Mouse (Mus musculus): ENCODE data around the gene Cavin4.
"Not testable (repeated sequence)": the region's sequence is repeated elsewhere in the genome, so short reads cannot be mapped to it uniquely, and the experiment has no call there.

The Cavin4 gene

DNA sequence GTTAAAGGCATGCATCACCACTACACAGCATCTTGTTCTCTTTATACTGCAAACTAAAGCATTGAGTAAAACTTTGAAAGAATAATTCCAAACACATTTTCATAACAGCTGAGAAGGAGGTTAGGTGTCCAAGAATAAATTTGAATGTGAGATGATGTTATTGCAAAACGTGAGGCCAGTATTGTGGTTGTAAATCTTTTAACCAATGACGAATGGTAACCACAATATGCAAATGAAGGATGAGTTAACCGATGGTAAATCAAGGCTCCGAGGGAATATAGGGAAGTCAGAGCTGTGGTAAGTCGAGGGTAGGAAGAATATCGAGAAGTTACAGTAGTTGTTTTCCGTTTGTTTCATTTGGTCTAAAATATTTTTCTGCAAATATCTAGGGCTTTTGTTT lies 11.1 kb downstream of the Cavin4 start:
- DNase-seq: no peak

GRCm38 (mm10) chr4:48676570-48677185 lies 13.4 kb downstream of the Cavin4 start:
- DNase-seq: no peak

DNA sequence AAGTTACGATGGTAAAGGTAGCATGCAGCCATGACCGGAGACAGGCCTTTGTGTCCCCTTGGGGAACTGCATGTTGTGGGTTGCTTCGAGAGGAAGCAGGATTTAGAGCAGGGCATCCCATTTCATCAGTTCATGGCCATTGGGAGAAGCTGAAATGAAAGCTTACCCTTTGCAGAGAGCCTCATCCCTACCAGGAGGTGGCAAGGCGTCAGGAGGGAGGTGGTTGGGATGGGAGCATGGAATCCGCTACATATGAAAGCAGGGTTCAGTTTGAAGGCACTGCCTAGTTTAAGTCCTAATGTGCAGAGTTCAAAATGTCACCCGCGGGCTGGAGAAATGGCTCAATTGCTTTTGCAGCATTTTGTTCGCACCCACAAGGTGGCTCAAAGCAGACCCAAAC lies 14.0 kb downstream of the Cavin4 start:
- no peak for DNase-seq

- no peak for DNase-seq
These were observed 14.5 kb downstream of the Cavin4 start for GRCm38 (mm10) chr4:48677812-48678211.

DNA sequence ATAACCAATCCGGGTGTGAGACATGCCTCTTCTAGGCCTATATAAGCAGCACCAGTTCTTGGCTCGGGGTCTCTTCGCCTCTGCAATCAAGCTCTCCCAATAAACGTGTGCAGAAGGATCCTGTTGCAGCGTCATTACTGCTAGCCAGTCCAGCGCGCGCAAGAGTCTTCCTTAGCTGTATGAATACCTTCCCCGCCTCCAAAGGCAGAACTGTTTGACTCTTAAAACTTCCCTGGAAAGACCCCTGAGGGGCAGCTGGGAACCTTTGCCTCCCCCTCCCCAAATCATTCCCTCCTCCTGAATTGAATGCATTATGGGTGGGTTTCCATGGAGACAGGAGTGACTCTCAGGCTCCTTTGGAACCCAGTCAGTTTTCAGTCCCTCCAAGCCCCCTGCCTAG lies 15.5 kb downstream of the Cavin4 start:
- DNase-seq: no peak

DNA sequence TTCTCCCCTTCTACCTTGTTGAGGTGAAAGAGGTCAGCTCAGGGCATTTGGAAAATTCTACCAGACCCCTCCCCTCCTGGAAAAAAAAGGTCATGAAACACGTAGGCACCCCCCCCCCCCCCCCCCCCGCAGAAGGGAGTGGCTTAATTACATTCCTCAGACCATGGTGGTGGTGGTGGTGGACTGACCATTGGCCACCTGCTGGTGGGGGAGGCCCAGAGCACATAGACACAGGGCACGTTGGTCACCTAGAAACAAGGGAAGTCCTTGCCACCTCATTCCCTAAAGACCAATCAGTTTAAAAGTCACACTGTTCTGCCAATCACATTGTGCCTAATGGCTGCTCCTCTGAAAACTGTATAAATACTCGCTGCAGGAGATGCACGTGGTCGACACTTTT lies 16.4 kb downstream of the Cavin4 start:
- not testable (repeated sequence) for DNase-seq

- DNase-seq: no peak
These were observed 16.9 kb downstream of the Cavin4 start for GRCm38 (mm10) chr4:48680214-48680613.

DNA sequence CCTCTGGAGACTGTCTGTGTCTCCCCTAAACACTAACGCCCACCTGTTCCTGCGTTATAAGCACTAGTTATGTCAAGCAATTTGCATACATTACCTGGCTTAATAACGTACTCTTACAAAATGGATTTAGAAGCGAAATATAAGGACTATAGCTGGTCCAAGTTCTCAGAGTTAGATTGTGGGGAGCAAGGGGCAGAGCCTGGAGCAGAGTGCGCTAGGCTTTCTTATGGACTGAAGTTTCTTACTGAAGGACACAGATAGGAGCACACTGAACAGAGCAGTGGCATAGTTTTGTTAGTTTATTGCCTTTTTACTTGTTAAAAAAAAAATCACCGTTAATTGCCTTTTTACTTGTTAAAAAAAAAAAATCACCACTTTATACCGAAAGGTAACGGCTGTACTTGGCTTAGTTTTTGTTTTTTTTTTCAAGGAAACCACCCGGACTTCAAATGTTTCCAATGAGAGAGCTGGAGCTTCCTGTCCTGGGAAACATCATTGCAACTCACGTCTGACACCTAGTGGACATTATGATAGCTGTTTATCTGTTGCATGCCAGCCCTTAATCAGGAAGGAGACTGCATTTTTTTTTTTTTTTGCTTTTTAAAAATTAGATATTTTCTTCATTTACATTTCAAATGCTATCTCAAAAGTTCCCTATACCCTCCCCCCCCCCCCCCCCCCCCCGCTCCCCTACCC lies 17.5 kb downstream of the Cavin4 start:
- peak; percentile 19 to 33 for DNase-seq

DNA sequence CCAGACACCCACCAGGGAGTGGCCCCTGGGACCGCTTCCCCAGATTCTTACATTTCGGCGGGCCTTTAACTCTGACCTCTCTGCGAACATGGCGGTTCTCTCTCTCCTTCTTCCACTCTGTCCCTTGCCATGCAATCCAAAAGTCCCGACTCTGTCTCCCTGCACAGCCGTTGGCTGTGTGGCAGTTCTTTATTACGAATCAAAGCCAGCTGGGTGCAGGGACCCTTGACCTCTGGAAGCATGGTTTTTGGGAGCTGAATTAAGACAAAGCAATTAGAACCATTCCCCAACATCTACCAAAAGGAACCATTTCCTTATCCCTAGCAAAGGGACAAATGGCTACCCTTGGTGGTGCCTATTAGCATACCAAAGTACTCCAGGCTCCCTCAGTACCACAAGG lies 19.8 kb downstream of the Cavin4 start:
- no peak for DNase-seq

- not testable (repeated sequence) for DNase-seq
These were observed 20.4 kb downstream of the Cavin4 start for GRCm38 (mm10) chr4:48683633-48684209.

DNA sequence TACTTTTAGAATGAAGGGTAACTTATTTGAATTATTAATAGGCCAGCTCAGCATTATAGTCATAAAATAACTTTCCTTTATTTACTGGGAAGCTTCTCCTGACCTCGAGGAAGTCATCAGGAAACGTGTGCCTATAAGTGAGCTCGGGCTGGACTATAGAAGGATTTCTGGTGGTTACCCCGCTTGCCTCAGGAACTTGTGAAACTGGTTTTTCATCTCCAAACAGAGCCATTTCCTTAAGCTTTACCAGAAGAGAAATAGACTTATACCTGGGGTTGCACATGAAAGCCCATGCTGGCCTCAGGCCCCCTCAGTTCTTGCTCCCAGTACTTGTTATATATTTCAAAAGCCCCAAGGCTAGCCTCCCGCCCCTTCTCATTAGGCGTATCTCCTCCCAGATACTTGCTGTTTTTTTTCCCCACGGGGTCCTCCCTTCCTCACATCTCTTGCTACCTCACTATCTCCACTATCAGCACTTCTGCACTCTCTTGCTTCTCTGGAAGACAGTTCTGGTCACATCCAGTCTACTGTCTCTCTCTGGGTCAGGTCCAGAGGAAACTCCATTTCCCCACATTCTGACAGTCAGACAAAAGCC lies 21.4 kb downstream of the Cavin4 start:
- DNase-seq: no peak

DNA sequence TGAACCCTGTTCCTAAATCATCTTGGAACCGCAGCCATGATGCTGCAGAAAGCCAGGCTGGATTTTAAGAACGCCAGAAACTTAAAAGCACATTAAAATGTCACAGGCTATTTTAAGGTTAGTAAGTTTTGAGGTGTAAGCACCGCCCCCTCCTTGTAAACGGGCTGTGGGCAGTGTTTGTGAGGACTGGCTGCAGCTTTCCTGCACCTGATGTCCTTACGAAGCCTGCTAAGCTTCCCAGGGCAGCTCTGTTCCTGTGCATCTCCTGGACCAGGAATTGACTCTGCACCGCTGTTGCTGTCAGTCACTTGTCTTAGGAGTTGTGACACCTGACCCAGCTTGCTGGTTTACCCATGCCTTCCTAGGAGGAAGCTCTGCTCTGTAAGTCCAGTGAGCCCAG lies 24.8 kb downstream of the Cavin4 start:
- no peak for DNase-seq

DNA sequence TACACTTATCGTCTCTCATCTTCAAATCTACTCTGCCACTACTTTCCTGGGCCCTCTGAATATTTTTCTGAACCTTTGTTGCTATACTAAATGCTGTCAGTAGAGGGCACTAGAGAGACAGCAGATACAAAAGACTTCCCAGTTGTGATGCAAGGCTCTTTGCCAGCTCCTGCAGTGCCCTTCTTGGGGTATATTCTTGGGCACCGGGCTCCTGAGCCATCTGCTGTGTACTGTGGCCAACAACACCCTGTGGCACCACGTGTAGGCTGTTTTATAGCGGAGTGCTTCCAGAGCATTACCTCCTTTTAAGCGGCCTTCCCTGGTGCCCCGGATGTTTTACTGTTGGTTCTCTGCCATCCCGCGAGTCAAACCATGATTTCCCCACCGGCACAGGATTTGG lies 27.3 kb downstream of the Cavin4 start:
- DNase-seq: peak; percentile 10 to 30

GRCm38 (mm10) chr4:48691793-48692437 lies 28.6 kb downstream of the Cavin4 start:
- peak; percentile 6 to 41 for DNase-seq

DNA sequence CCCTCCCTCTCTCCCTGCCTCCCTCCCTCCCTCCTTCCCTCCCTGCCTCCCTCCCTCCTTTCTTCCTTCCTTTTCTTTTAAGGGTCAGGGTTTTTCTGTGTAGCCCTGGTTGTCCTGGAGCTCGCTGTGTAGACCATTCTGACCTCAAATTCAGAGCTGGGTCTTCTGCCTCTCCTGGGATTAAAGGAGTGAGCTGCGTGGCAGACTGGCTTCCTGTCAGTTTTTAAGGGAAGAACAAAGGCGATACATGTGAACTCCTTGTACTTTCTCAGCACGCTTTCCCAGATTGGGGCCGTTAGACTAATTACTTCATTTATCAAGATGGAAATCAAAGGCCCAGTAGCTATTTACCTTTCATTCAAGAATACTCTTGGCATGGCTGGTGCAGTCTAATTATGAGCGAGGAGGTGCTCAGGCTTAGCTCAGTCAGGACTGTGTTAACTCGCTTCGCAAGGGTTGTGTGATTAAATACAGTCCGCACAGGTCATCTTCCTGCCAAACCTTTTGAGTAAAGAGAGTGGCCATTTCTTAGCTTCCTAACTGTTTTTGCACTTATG lies 29.5 kb downstream of the Cavin4 start:
- DNase-seq: no peak

DNA sequence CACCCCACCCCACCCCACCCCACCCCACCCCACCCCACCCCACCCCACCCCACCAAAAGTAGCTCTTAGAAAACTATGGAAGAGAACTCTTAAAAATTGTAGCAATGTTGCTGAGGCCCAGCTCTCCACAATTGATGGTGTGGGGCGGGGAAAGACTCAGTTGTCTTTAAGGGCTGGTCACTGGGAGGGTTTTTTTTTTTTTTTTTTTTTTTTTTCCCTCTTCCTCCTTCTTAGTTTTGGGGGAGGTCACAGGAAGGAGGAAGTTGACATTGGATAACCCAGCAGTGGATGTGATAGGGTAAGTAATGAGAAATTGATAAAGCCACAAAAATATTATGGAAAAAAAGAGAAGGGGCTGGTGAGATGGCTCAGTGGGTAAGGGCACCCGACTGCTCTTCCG lies 33.4 kb downstream of the Cavin4 start:
- no peak for DNase-seq

GRCm38 (mm10) chr4:48697302-48697701 lies 34.0 kb downstream of the Cavin4 start:
- no peak for DNase-seq

GRCm38 (mm10) chr4:48715865-48716650 lies 52.7 kb downstream of the Cavin4 start:
- no peak for DNase-seq

GRCm38 (mm10) chr4:48716817-48717216 lies 53.5 kb downstream of the Cavin4 start:
- DNase-seq: no peak

Data from kidney, adult 8-10 months (tissue).